Mouse (Mus musculus): Measurements from ENCODE around the gene Notch1. TPM values are rescaled to one million over a fixed set of nuclear protein-coding genes. Genes with fewer than 3 reads are reported as not detected.

The Notch1 gene
- polyA plus RNA-seq, 1 experiment from 2014 or later, result 24.3 TPM

GRCm38 (mm10) chr2:26529881-26530280 is 13.4 kb upstream of the Notch1 start:
- Histone ChIP-seq H3K27me3 (no peaks in the 10 kb centered on the region), H3K36me3 (no peaks in the 10 kb centered on the region), H3K9ac (no peak overlapping the region), H3K4me3 (no peak overlapping the region), H3K9me3 (no peaks in the 10 kb centered on the region), H3K4me2 (no peak overlapping the region), H3K4me1 (peaks cover 46% of the 10 kb centered on the region), H3K27ac (no peak overlapping the region)
- ATAC-seq (ENCODE audit: insufficient number of reproducible peaks, low FRiP score, low TSS enrichment, low read depth), result no peak
- 62% methylated on average over 3 of the region's 3 CpGs for WGBS

GRCm38 (mm10) chr2:26529221-26529805 is 12.8 kb upstream of the Notch1 start:
- no peak overlapping the region for H3K4me3 ChIP-seq
- no peak overlapping the region for H3K9ac ChIP-seq
- no peak for ATAC-seq (ENCODE audit: insufficient number of reproducible peaks, low FRiP score, low TSS enrichment, low read depth)
- H3K36me3 ChIP-seq, result no peaks in the 10 kb centered on the region
- H3K27me3 ChIP-seq, result no peaks in the 10 kb centered on the region
- H3K4me1 ChIP-seq, result peaks cover 50% of the 10 kb centered on the region
- 60% methylated on average over 4 of the region's 4 CpGs for WGBS
- no peaks in the 10 kb centered on the region for H3K9me3 ChIP-seq
- H3K4me2 ChIP-seq, result no peak overlapping the region
- H3K27ac ChIP-seq, result no peak overlapping the region

DNA sequence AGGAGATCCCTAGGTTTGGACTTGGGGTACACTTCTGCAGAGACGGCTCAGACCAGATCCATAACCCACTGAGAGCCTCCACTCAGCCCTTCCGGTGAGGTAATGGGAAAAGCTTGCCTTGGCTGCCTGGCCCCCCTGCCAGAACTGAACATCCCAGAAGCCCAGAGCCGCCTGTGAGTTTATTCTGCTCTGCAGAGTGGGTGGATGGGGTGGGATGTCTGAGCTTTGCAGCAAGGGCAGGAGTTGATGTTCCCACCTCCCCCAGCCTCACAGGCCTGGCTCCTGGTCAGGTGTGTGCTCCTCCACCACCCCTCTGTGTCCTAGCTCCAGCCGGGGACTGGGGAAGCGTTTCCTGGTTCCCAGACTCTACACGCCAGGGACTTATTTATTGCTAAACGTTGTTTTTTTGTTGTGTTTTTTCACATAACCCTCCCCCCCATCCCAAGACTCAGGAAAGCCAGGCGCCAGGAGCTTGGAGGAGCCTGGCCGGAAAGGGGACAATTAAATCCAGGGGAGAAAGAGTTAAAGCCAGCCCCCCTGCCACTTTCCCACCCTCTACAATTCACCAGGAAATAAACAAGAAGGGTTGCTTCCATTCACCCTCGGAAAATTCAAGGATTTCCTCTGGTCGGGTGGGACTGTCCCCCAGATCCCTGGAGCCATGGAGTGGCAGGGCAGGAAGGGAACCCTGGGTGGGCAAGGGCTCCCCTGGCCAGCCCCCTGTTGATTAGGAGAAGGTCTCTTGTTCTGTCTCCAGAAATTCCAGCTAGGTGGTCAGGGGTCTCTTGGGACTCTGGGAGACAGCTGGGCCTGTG is 10.2 kb upstream of the Notch1 start:
- no peak; the same call in 1 of the 2 replicates for ATAC-seq (ENCODE audit: insufficient number of reproducible peaks, low FRiP score, low TSS enrichment, low read depth)
- 23% methylated on average over 11 of the region's 11 CpGs for WGBS
- Histone ChIP-seq H3K9me3 (no peaks in the 10 kb centered on the region), H3K27ac (peak overlapping the region; percentile 79), H3K4me3 (no peak overlapping the region), H3K9ac (no peak overlapping the region), H3K27me3 (no peaks in the 10 kb centered on the region), H3K4me2 (no peak overlapping the region), H3K4me1 (peaks cover 48% of the 10 kb centered on the region), H3K36me3 (no peaks in the 10 kb centered on the region)

GRCm38 (mm10) chr2:26525355-26526018 is 9.0 kb upstream of the Notch1 start:
- Histone ChIP-seq H3K27ac (peak overlapping the region; percentile 79), H3K27me3 (no peaks in the 10 kb centered on the region), H3K4me1 (peaks cover 48% of the 10 kb centered on the region), H3K9ac (no peak overlapping the region), H3K4me2 (no peak overlapping the region), H3K36me3 (no peaks in the 10 kb centered on the region), H3K9me3 (no peaks in the 10 kb centered on the region), H3K4me3 (no peak overlapping the region)
- 20% methylated on average over 9 of the region's 9 CpGs for WGBS
- ATAC-seq (ENCODE audit: insufficient number of reproducible peaks, low FRiP score, low TSS enrichment, low read depth), result peak; percentile 71; the same call in 1 of the 2 replicates

DNA sequence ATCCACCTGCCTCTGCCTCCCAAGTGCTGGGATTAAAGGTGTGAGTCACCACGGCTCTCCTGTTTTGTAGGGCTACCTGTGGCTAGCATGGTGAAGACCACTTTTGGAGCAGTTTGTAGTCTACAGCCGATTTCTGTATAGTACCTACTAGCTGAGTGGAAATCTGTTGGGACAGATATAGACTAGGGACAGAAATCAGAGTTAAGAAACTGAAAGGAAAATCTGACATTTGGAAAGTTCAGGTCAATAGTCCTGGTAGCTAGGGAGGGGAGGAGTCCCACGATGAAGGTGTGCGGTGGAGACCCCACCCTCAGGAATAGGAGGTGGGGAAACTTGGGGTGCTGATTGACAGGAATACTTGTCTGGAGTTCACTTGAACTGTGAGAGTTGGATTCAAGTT is 5.9 kb upstream of the Notch1 start:
- H3K4me2 ChIP-seq, result no peak overlapping the region
- peaks cover 31% of the 10 kb centered on the region for H3K4me1 ChIP-seq
- no peak for ATAC-seq (ENCODE audit: insufficient number of reproducible peaks, low FRiP score, low TSS enrichment, low read depth)
- H3K27ac ChIP-seq, result no peak overlapping the region
- WGBS, result 73% methylated on average over 4 of the region's 4 CpGs
- H3K36me3 ChIP-seq, result no peaks in the 10 kb centered on the region
- H3K9ac ChIP-seq, result no peak overlapping the region
- H3K27me3 ChIP-seq, result no peaks in the 10 kb centered on the region
- no peaks in the 10 kb centered on the region for H3K9me3 ChIP-seq
- no peak overlapping the region for H3K4me3 ChIP-seq

- no peak overlapping the region for H3K4me3 ChIP-seq
- H3K9ac ChIP-seq, result no peak overlapping the region
- H3K4me1 ChIP-seq, result peaks cover 26% of the 10 kb centered on the region
- no peak for ATAC-seq (ENCODE audit: insufficient number of reproducible peaks, low FRiP score, low TSS enrichment, low read depth)
- no peaks in the 10 kb centered on the region for H3K27me3 ChIP-seq
- WGBS, result 85% methylated on average over 6 of the region's 6 CpGs
- H3K36me3 ChIP-seq, result no peaks in the 10 kb centered on the region
- H3K9me3 ChIP-seq, result no peaks in the 10 kb centered on the region
- no peak overlapping the region for H3K27ac ChIP-seq
- H3K4me2 ChIP-seq, result no peak overlapping the region
Observed at GRCm38 (mm10) chr2:26519753-26520152, 3.3 kb upstream of the Notch1 start.

DNA sequence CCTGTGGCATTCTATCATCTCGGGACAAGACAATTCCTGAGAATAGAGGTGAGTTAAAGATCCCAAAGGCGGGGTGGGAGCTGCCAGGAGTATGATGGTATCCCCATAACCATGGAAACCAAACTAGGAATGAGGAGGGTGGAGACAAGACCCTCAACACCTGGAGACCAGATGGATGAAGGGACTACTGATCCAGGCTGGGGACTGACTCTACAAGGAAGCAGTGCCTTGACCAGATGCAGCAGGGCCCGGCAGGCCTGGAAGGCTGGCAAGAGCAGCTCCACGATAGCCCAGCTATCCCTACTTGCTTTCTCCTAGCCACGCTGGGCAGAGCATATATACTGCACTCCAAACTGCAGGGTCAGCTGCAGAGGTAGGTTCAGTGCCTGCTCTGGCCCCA is 524 bp upstream of the Notch1 start:
- H3K27me3 ChIP-seq, result no peaks in the 10 kb centered on the region
- peaks cover 22% of the 10 kb centered on the region for H3K4me1 ChIP-seq
- no peak overlapping the region for H3K9ac ChIP-seq
- H3K4me3 ChIP-seq, result no peak overlapping the region
- H3K27ac ChIP-seq, result 0 out of 2 replicates have a peak overlapping the region, but pooled peaks have one; percentile 67
- 64% methylated on average over 5 of the region's 5 CpGs for WGBS
- H3K36me3 ChIP-seq, result no peaks in the 10 kb centered on the region
- no peaks in the 10 kb centered on the region for H3K9me3 ChIP-seq
- ATAC-seq (ENCODE audit: insufficient number of reproducible peaks, low FRiP score, low TSS enrichment, low read depth), result no peak
- H3K4me2 ChIP-seq, result peak overlapping the region; percentile 12

DNA sequence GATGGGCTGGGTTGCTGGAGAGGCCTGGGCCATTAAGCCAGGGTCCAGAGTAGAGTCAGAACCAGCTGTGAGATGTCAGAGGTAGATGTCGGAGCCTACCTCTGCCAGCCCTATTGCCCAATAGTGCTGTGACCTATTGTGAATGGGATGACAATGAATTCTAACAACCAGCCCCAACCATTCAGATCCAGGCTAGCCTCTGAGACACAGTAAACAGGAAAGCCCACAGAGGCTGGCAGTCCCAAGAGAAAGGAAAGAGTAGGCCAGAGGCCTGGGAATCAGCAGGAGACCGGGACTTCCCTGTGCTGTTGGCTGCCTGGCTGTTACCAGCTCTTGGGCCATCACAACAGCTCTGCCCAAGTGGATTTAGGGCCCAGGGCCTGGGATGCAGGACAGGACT is 1.1 kb downstream of the Notch1 start:
- Histone ChIP-seq H3K27me3 (no peaks in the 10 kb centered on the region), H3K4me1 (peaks cover 22% of the 10 kb centered on the region), H3K4me3 (no peak overlapping the region), H3K4me2 (no peak overlapping the region), H3K9ac (no peak overlapping the region), H3K27ac (0 out of 2 replicates have a peak overlapping the region, but pooled peaks have one; percentile 67), H3K9me3 (no peaks in the 10 kb centered on the region), H3K36me3 (no peaks in the 10 kb centered on the region)
- ATAC-seq (ENCODE audit: insufficient number of reproducible peaks, low FRiP score, low TSS enrichment, low read depth), result no peak
- 89% methylated on average over 2 of the region's 2 CpGs for WGBS

GRCm38 (mm10) chr2:26513105-26513745 is 3.2 kb downstream of the Notch1 start:
- Histone ChIP-seq H3K9me3 (no peaks in the 10 kb centered on the region), H3K27me3 (no peaks in the 10 kb centered on the region), H3K9ac (no peak overlapping the region), H3K4me2 (no peak overlapping the region), H3K27ac (no peak overlapping the region), H3K4me1 (peaks cover 33% of the 10 kb centered on the region), H3K36me3 (no peaks in the 10 kb centered on the region), H3K4me3 (no peak overlapping the region)
- ATAC-seq (ENCODE audit: insufficient number of reproducible peaks, low FRiP score, low TSS enrichment, low read depth), result no peak
- 67% methylated on average over 4 of the region's 4 CpGs for WGBS

DNA sequence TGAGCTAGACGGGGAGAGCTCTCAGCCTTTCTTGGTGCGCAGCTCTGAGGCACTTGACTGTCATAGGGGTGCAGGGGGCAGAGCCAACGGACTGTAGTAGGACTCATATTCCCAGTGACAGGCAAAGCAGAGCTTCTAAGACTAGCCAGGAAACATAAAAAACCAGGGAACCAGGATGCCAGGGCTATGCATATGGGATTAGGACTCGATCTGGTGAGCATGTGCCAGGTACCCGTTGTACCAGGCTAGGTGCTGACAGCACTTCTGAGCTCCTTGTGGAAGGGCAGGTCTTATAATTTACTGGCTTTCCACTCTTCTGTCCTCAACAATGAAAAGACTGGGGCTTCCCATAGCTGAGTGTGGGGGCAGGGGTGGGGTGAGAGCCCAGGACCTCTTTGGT is 7.8 kb downstream of the Notch1 start:
- no peak for ATAC-seq (ENCODE audit: insufficient number of reproducible peaks, low FRiP score, low TSS enrichment, low read depth)
- H3K27ac ChIP-seq, result peak overlapping the region; percentile 93
- H3K4me3 ChIP-seq, result no peak overlapping the region
- no peaks in the 10 kb centered on the region for H3K9me3 ChIP-seq
- WGBS, result 42% methylated on average over 5 of the region's 5 CpGs
- peaks cover 57% of the 10 kb centered on the region for H3K4me1 ChIP-seq
- H3K4me2 ChIP-seq, result peak overlapping the region; percentile 35; the same call in 1 of the 2 replicates
- no peaks in the 10 kb centered on the region for H3K27me3 ChIP-seq
- H3K9ac ChIP-seq, result no peak overlapping the region
- H3K36me3 ChIP-seq, result no peaks in the 10 kb centered on the region

DNA sequence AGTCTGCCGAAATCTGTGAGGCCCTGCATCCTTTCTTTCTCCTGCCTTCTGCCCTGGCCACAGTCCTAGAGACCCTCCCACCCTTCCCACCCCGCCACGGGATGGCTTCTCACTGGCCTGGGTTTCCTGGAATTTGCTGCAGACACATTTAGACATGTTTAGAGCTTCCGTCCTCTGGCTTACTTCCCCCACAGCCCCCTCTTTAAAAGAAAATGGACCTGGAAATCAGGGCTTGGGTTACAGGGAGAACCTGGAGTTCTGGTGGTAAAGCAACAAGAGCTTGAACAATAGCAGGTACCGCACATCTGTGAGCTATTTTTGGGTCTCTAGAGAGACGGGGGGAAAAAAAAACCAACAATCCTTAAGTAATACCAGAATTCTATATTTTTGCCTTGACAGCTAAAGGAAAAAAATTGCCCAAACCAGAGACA is 8.5 kb downstream of the Notch1 start:
- 0 out of 2 replicates have a peak, but pooled peaks have one; percentile 26 for ATAC-seq (ENCODE audit: insufficient number of reproducible peaks, low FRiP score, low TSS enrichment, low read depth)
- peak overlapping the region; percentile 1; the same call in 1 of the 2 replicates for H3K4me3 ChIP-seq
- H3K27me3 ChIP-seq, result no peaks in the 10 kb centered on the region
- peaks cover 62% of the 10 kb centered on the region for H3K4me1 ChIP-seq
- peak overlapping the region; percentile 35 for H3K4me2 ChIP-seq
- 4% methylated on average over 6 of the region's 6 CpGs for WGBS
- H3K36me3 ChIP-seq, result no peaks in the 10 kb centered on the region
- H3K27ac ChIP-seq, result peak overlapping the region; percentile 93
- H3K9ac ChIP-seq, result no peak overlapping the region
- no peaks in the 10 kb centered on the region for H3K9me3 ChIP-seq
